Mouse (Mus musculus) retina, adult 2 months (tissue): Measurements from ENCODE around the gene Snupn.

Source experiments
- DNase-seq: peaks from one replicate; pipeline ENCODE4 v3.0.0-alpha.2; 2012; ENCODE audit warnings: low read depth, low spot score

The Snupn gene

DNA sequence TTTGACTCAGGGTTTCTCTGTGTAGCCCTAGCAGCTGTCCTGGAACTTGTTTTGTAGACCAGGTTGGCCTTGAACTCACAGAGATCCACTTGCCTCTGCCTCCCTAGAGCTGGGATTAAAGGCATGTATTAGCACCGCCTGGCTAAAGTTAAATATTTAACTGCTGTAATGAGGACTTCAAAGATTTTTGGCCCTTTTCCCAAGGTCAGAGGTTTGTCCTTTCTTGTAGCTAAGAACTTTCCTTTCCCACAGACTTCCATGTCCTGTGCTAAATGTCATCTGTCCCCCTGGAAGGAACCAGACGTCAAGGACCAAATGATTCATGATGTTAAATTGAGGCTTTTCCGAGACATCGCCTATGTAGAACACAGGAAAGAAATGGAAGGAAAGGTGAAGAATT, 52.3 kb downstream of the Snupn start:
- DNase-seq, result no peak

DNA sequence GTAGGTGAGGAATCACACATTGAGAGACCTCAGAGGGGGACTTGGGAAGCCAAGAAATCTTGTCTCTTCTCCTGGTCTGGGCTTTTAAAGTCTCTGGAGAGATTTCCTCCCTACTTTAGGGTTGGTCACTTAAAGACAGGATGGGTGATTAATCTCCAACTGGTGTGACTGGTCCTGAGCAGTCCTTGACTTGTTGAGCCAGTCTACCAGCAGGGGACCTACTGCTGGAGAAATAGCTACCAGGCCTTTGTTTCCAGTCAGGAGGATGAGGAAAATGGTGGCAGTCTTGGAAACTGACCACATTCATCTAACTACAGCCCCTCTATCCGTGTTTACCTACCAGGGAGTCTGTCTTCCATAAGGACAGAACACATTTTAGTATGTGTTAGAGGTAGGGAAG, 61.7 kb downstream of the Snupn start:
- DNase-seq, result no peak

DNA sequence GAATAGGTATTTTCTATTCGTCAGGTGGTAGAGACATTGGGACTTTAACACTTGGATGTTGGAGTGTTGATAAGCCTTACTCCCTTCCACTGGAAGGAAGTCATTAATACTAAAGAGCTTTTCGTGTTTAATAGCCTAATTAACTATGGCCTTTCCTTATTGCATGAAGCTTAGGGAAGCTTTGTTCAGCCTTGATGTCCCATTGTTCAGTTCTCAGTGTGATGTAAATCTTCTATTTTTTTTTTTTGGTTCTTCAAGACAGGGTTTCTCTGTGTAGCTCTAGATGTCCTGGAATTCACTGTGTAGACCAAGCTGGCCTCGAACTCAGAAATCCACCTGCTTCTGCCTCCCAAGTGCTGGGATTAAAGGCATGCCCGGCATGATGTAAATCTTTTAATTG, 62.2 kb downstream of the Snupn start:
- DNase-seq, result no peak

DNA sequence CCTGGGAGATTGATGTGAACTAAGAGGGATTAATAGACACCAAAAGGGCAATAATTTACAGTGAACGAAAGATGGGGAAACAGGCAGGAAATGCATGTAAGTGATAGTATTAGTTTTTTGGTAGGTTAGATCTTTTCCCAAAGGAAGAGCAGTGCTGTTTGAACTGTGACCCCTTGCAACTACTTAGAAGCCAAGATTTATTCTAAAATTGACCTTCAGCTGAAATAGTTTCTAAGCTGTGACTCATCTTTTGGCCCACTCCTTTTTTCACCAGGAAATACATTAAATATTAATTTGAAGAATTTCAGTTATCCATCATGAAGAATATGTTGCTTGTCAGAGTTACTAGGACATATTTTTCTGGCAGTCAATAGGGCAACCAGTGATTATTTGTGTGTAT, 63.1 kb downstream of the Snupn start:
- no peak for DNase-seq

DNA sequence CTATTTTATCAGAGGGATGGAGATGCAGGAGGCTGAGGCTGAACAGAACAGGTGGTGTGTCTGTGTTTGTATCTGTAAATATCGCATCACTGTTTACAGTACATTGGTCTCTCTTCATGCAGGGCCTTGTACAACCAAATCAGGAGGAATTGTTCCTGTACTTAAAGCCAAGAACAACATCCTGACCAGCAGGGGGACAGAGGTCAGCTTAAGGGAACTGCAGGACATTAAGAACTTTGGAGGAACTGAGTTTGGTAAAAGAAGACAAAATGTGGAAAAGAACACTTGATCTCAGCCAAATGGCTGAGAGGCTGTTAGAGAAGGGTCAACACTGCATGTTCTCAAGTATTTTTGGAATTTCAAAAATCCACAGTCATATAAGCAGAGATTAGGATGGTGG, 64.1 kb downstream of the Snupn start:
- DNase-seq, result no peak

DNA sequence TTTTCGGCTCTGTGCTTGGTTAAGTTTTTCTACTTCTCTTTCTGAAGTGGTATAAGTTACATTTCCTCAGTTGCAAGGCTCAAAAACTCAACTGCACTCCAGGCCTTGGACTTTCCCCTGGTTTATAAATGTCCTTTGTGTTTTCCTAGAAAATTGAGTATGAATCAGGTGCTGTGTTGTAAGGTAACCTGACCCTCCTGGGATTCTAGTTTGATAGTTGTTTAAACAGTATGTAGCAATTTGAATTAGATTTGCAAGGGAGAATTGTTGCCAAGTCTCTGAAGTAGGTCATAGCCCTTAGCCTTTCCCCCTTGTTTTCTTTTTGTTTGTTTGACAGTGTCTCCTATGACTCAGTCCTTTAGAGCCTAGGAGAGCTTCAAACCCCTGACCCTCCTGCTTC, 67.0 kb downstream of the Snupn start:
- no peak for DNase-seq

DNA sequence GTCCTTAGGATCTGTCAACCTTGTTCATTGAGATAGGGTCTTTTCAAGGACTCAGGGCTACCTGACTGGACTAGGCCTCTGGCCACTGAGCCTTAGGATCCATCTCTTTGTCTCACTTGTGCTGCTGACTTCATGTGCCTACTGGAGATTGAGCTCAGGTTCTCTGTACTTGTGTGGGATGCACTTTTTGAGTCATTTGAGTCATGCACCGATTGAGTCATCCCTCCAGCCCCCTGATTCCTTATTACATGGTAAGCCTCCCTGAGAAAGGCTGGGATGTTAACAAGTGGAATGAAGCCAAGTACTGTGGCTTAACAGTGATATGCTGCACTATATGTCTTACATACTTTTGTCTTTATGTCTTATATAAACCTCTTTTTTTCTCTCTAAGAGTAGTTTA, 81.1 kb downstream of the Snupn start:
- no peak for DNase-seq
